Mouse (Mus musculus) limb, embryonic 14.5 days (tissue): ENCODE measurements around the gene Bnip2. TPM values are rescaled to one million over a fixed set of nuclear protein-coding genes. Genes with fewer than 3 reads are reported as not detected.

Source experiments
- ATAC-seq: fragments of 200-750 bp; cut with Nextera tagmentation; 2 replicates; pipeline ENCODE4 v1.8.0; 2017; ENCODE audit warnings: low read depth, moderate number of reproducible peaks, moderate TSS enrichment; ENCODE audit not compliant: low FRiP score
- DNase-seq: peaks from one replicate; pipeline ENCODE4 v3.0.0-alpha.2; 2015; ENCODE audit warnings: low spot score
- H3K27ac ChIP-seq: fragments of 300-500 bp; sonication (generic); replicated peaks from 2 replicates; pipeline ENCODE4 v1.5.1; 2014; ENCODE audit warnings: low read depth, mild to moderate bottlenecking, low read length, moderate library complexity, mixed read lengths
- H3K27me3 ChIP-seq: fragments of 300-500 bp; sonication (generic); 2 replicates; pipeline ENCODE4 v1.6.1; 2014; ENCODE audit warnings: low read length, mixed read lengths; ENCODE audit not compliant: control insufficient read depth, insufficient read depth
- H3K36me3 ChIP-seq: fragments of 300-500 bp; sonication (generic); 2 replicates; pipeline ENCODE4 v1.6.1; 2014; ENCODE audit warnings: mild to moderate bottlenecking, low read length, moderate library complexity, mixed read lengths; ENCODE audit not compliant: control insufficient read depth, insufficient read depth
- H3K4me1 ChIP-seq: fragments of 300-500 bp; sonication (generic); 2 replicates; pipeline ENCODE4 v1.6.1; 2014; ENCODE audit warnings: antibody characterized with exemption, low read length, mixed read lengths; ENCODE audit not compliant: control insufficient read depth, insufficient read depth
- H3K4me2 ChIP-seq: fragments of 300-500 bp; sonication (generic); replicated peaks from 2 replicates; pipeline ENCODE4 v1.6.1; 2014; ENCODE audit warnings: low read depth, mild to moderate bottlenecking, low read length, moderate library complexity; ENCODE audit not compliant: severe bottlenecking
- H3K4me3 ChIP-seq: fragments of 300-500 bp; sonication (generic); replicated peaks from 2 replicates; pipeline ENCODE4 v1.5.1; 2014; ENCODE audit warnings: low read length
- H3K9ac ChIP-seq: fragments of 300-500 bp; sonication (generic); 2 replicates; pipeline ENCODE4 v1.6.1; 2014; ENCODE audit warnings: mild to moderate bottlenecking, low read depth, low read length, moderate library complexity; ENCODE audit not compliant: severe bottlenecking
- H3K9me3 ChIP-seq: fragments of 300-500 bp; sonication (generic); 2 replicates; pipeline ENCODE4 v1.6.1; 2016; ENCODE audit warnings: low read length; ENCODE audit not compliant: control insufficient read depth
- POLR2A ChIP-seq: fragments of 200-500 bp; IDR thresholded peaks from 2 replicates; pipeline ENCODE4 v1.8.0; 2012; ENCODE audit warnings: inconsistent platforms, mild to moderate bottlenecking, moderate library complexity, borderline replicate concordance; ENCODE audit not compliant: insufficient read depth, insufficient read length; ENCODE audit errors: extremely low read depth
- WGBS: fragments of 180-500 bp; shearing (Covaris S2); extraction: QIAGEN DNeasy Blood & Tissue Kit; methylation state at CpG from one replicate; pipeline ENCODE4 v1.1.7; 2014; 5-methylcytosine and 5-hydroxymethylcytosine counted together
- polyA plus RNA-seq, 2 experiments: library from polyadenylated mRNA; depleted of rRNA in 1 of 2; stranded (reverse) in 1 of 2; unstranded in 1 of 2; fragments of >200 nt; fragmentation: Nextera tagmentation in 1 of 2; extraction: Ambion mirVana in 1 of 2; gene quantifications; 2 replicates each; pipeline versions ENCODE4 v1.2.1 to v1.2.3; 2012 to 2014

Bnip2 gene
- polyA plus RNA-seq (2012; rRNA removed) (67.3 and 83.8 TPM in 2 replicates), polyA plus RNA-seq (2014; fragmentation: Nextera tagmentation; extraction: Ambion mirVana) (118 and 119 TPM in 2 replicates)

DNA sequence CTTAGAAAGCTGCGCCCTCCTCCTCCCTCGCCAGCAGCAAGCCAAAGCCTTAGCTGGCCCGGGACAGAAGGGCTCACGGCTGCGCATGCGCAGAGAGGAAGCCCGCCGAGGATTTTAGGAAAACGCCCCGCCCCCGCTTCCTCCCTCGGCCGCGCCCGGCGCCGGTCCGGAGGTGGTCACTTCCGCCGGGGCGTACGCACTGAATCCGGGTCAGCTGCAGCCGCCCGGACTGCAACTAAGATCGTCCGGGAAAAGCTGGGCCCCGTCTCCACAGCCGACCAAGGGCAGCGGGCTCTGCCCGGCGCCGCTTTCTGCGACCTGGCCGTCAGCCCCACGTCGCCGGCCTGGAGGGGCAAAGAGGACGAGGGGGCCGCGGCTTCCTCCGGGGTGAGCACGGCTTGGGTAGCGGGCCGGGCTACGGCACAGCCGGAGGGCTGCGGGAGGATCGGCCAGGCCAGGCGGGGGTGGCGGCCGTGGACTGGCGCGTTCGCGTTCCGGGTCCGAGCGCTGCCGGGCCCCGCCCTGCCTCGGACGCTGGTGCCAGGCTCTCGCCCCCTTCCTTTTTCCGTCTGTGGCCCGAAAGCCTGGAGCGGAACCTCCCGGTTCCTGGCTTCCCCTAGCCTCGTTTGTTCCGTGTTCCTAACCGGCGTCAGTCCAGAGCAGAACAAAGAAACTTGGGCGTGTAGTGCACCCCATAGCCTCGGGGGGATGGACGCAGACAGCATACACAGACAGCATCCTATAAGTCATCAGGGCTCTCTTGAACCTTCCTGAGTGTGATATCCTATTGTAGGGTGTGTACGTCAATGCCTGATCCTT, at the start of gene Bnip2:
Gene Bnip2 (plus strand): TSS at position 164 of the 819 bp plus-strand sequence.
- DNase-seq, result peak; percentile 96
- H3K36me3 ChIP-seq, result peaks cover 10% of the 10 kb centered on the region
- H3K4me1 ChIP-seq, result peaks cover 15% of the 10 kb centered on the region
- peak within 1 kb of the TSS; percentile 99 for H3K4me3 ChIP-seq
- peak within 1 kb of the TSS; percentile 94 for H3K27ac ChIP-seq
- H3K9ac ChIP-seq, result peak within 1 kb of the TSS; percentile 98
- H3K4me2 ChIP-seq, result peak within 1 kb of the TSS; percentile 72
- under 1% methylated on average over 62 of the region's 76 CpGs for WGBS
- TF ChIP-seq POLR2A, result peak; percentile 81; the same call in 1 of the 2 replicates
- H3K27me3 ChIP-seq, result no peaks in the 10 kb centered on the region
- no peaks in the 10 kb centered on the region for H3K9me3 ChIP-seq
- ATAC-seq, result peak; percentile 89

DNA sequence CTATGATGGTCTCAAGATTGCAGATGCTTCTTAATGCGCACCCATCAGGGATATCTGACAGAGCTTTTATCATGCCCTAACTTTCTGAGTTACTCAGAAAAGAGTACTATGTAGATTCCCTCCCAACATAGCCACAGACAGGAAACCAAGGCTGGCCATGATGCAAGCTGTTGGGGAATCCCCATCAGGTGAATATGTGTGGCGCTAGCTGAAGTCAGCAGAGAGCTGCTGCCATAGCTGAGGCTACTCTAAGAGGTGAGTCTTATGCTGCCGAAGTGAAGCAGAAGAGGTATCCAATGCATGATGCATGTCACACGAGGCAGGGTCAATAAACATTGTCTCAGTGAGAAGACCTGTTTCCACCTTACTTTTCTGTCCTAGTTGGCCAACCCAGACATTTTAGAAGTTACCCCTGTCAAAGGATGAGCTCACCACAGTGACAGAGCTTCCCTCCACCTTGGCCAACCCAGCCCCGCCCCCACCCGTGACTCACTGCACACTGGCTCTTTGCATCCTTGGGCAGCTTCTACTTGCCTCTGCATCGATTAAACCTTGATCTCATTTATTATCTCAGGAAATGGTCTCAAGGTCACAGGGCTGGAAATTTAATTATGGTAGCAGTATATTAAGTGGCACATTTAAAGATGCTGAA, 48.3 kb upstream of the Bnip2 start:
- no peak overlapping the region for H3K27ac ChIP-seq
- H3K36me3 ChIP-seq, result no peaks in the 10 kb centered on the region
- no peak overlapping the region for H3K4me2 ChIP-seq
- H3K4me3 ChIP-seq, result no peak overlapping the region
- no peaks in the 10 kb centered on the region for H3K9me3 ChIP-seq
- H3K27me3 ChIP-seq, result no peaks in the 10 kb centered on the region
- no peak for ATAC-seq
- no peak for TF ChIP-seq POLR2A
- no peak for DNase-seq
- no peaks in the 10 kb centered on the region for H3K4me1 ChIP-seq
- no peak overlapping the region for H3K9ac ChIP-seq
- WGBS, result 74% methylated on average over 7 of the region's 7 CpGs

DNA sequence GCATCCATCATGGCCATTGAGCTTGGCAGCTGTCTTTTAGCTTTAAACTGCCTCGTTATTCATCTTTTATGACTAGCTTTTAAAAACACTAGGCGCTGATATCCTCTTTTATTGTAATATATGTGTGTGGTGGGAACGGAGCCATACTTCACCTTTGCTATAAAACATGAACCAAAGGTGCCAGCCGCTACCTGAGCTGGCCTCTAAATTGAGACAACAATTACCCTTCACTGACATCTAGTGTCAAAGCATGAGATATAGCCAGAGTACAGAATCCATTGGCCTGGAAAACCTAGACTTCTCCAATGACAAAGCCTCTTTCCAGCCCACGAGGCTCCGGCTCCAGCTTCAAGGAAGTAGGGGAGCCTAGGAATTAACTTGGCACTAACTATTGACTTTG, 47.7 kb upstream of the Bnip2 start:
- DNase-seq (no peak), ATAC-seq (no peak)
- Histone ChIP-seq H3K9ac (no peak overlapping the region), H3K27ac (no peak overlapping the region), H3K4me2 (no peak overlapping the region), H3K9me3 (no peaks in the 10 kb centered on the region), H3K27me3 (no peaks in the 10 kb centered on the region), H3K36me3 (no peaks in the 10 kb centered on the region), H3K4me3 (no peak overlapping the region), H3K4me1 (no peaks in the 10 kb centered on the region)
- no peak for TF ChIP-seq POLR2A
- WGBS, result 25% methylated on average over 6 of the region's 6 CpGs

DNA sequence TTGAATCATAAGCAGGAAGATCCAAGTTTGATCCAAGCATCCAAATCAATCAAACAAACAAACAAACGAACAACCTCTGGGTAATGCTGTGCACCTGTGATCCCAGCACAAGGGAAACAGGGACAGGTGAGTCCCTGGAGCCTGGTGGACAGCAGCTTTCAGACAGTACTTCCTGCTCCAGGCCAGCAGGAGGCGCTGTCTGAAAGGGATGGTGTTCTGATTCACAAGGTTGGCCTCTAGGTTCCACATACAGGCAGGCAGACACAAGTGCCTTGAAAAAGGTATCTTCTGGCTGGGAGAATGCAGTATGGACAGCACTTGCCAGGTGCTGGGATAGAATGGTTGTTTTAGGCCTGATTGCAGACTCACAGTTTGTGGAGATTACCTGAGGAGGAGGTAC, 40.3 kb upstream of the Bnip2 start:
- TF ChIP-seq POLR2A, result no peak
- no peaks in the 10 kb centered on the region for H3K4me1 ChIP-seq
- H3K4me2 ChIP-seq, result no peak overlapping the region
- H3K27me3 ChIP-seq, result no peaks in the 10 kb centered on the region
- no peaks in the 10 kb centered on the region for H3K9me3 ChIP-seq
- H3K36me3 ChIP-seq, result no peaks in the 10 kb centered on the region
- no peak for DNase-seq
- no peak overlapping the region for H3K27ac ChIP-seq
- ATAC-seq, result no peak
- WGBS, result 13% methylated on average over 2 of the region's 2 CpGs
- H3K9ac ChIP-seq, result no peak overlapping the region
- no peak overlapping the region for H3K4me3 ChIP-seq

DNA sequence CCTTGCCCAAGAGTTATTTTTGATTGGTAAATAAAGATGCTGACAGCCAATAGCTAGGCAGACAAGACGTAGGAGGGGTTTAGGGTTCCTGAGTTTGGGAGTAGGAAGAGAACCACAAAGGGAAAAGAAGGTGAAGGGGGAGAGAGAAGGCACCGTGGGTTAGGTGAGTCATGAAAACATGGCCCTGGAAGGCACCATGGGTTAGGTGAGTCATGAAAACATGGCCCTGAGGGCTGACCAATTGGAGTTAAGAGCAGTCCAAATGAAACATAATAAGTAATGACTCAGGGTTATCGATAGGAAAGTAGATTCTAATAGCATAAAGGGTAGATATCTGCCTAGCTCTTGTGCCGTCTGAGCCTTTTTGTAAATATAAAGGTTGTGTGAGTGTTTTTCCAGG, 39.6 kb upstream of the Bnip2 start:
- H3K9me3 ChIP-seq, result no peaks in the 10 kb centered on the region
- H3K4me2 ChIP-seq, result no peak overlapping the region
- no peak for ATAC-seq
- H3K36me3 ChIP-seq, result no peaks in the 10 kb centered on the region
- 84% methylated on average over 4 of the region's 4 CpGs for WGBS
- no peaks in the 10 kb centered on the region for H3K27me3 ChIP-seq
- no peak for DNase-seq
- H3K9ac ChIP-seq, result no peak overlapping the region
- H3K4me1 ChIP-seq, result no peaks in the 10 kb centered on the region
- H3K27ac ChIP-seq, result no peak overlapping the region
- no peak overlapping the region for H3K4me3 ChIP-seq
- TF ChIP-seq POLR2A, result no peak
